Mouse (Mus musculus): ENCODE results near the gene Ly9.

The Ly9 gene

GRCm38 (mm10) chr1:171584584-171584983, 22.6 kb downstream of the Ly9 start:
- no peak for DNase-seq (ENCODE audit: low spot score in 2 of 2)

GRCm38 (mm10) chr1:171577168-171577567, 30.0 kb downstream of the Ly9 start:
- DNase-seq (ENCODE audit: low spot score in 2 of 2): no peak

- DNase-seq (ENCODE audit: low spot score in 2 of 2): no peak
These were observed 38.8 kb downstream of the Ly9 start for GRCm38 (mm10) chr1:171568436-171568835.

GRCm38 (mm10) chr1:171566777-171567176, 40.4 kb downstream of the Ly9 start:
- peak in 1 of 2 experiments; percentile 23 for DNase-seq (ENCODE audit: low spot score in 2 of 2)

- DNase-seq (ENCODE audit: low spot score in 2 of 2): no peak
These were observed 41.3 kb downstream of the Ly9 start for GRCm38 (mm10) chr1:171565888-171566287.

- no peak for DNase-seq (ENCODE audit: low spot score in 2 of 2)
These were observed 43.0 kb downstream of the Ly9 start for GRCm38 (mm10) chr1:171564247-171564646.

- DNase-seq (ENCODE audit: low spot score in 2 of 2): no peak
These were observed 44.2 kb downstream of the Ly9 start for GRCm38 (mm10) chr1:171563042-171563441.

- no peak for DNase-seq (ENCODE audit: low spot score in 2 of 2)
These were observed 45.5 kb downstream of the Ly9 start for GRCm38 (mm10) chr1:171561639-171562225.

GRCm38 (mm10) chr1:171561200-171561599, 46.0 kb downstream of the Ly9 start:
- peak in 1 of 2 experiments; percentile 16 for DNase-seq (ENCODE audit: low spot score in 2 of 2)

GRCm38 (mm10) chr1:171560262-171560661, 46.9 kb downstream of the Ly9 start:
- DNase-seq (ENCODE audit: low spot score in 2 of 2): no peak

GRCm38 (mm10) chr1:171558898-171559297, 48.3 kb downstream of the Ly9 start, which contains the start of gene Cd244a:
TSS of gene Cd244a (plus strand) at chr1:171559193.
- no peak for DNase-seq (ENCODE audit: low spot score in 2 of 2)

- no peak for DNase-seq (ENCODE audit: low spot score in 2 of 2)
These were observed 48.8 kb downstream of the Ly9 start for GRCm38 (mm10) chr1:171558407-171558806.

GRCm38 (mm10) chr1:171556366-171556765, 50.8 kb downstream of the Ly9 start:
- DNase-seq (ENCODE audit: low spot score in 2 of 2): no peak

GRCm38 (mm10) chr1:171553359-171554341, 53.6 kb downstream of the Ly9 start:
- no peak for DNase-seq (ENCODE audit: low spot score in 2 of 2)

- DNase-seq (ENCODE audit: low spot score in 2 of 2): no peak
These were observed 55.0 kb downstream of the Ly9 start for GRCm38 (mm10) chr1:171552230-171552629.

GRCm38 (mm10) chr1:171551326-171551725, 55.9 kb downstream of the Ly9 start:
- no peak for DNase-seq (ENCODE audit: low spot score in 2 of 2)

- DNase-seq (ENCODE audit: low spot score in 2 of 2): no peak
These were observed 66.5 kb downstream of the Ly9 start for GRCm38 (mm10) chr1:171540694-171541093.
